ENCODE assay signal across 8 mouse cellular contexts in the genomic region with DNA sequence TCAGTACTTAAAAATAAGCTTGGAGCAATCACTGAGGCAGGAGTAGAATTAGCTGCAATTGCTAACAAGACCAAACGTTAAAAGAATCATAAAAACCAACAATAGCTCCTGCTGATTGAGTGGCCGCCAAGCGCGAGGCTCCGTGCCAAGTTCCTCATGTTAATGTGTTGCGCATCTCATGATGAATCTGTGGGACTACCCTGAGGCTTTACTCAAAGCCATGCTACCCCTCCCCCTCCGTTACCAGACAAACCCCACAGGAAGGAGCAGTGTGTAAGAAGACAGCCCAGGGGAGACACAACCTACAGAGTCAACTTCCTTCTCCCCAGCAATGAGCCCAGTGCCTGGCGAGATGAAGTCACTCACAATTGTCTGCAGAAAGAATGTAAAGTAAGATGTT. TPM values are rescaled to one million over a fixed set of nuclear protein-coding genes. Genes with fewer than 3 reads are reported as not detected.
A peak's percentile ranks its signal among the peaks of the same experiment; 100 is the strongest.
DNase-seq lines count a peak whose midpoint lies in the region.

No protein-coding gene starts in this region.

- DNase-seq in heart, adult 18-20 months, result peak; percentile 30 to 42
- DNase-seq in heart, embryonic 10.5 days (ENCODE audit: low spot score), result no peak
- peak; percentile 51 for DNase-seq in testis, postnatal 10 days (ENCODE audit: low spot score)
- no peak for DNase-seq in testis, postnatal 14 days (ENCODE audit: low spot score)
- DNase-seq in layer of hippocampus, adult 11-12 months (ENCODE audit: low spot score), result peak; percentile 59
- peak; percentile 20 to 38 for DNase-seq in right cerebral cortex, postnatal 36 days (ENCODE audit: low spot score in 2 of 2)
- DNase-seq in cerebellum, adult 11-12 months, result no peak
- DNase-seq in embryo, embryonic 10.5 days (ENCODE audit: low spot score), result no peak

- no peak overlapping the region for H3K27ac ChIP-seq in heart, embryonic 10.5 days

- H3K36me3 ChIP-seq in heart, embryonic 10.5 days, result no peaks in the 10 kb centered on the region

- H3K27me3 ChIP-seq in heart, embryonic 10.5 days (ENCODE audit: insufficient read depth, poor library complexity, severe bottlenecking), result no peaks in the 10 kb centered on the region

- WGBS in heart, embryonic 10.5 days, result 85% methylated on average over 8 of the region's 8 CpGs

- no peaks in the 10 kb centered on the region for H3K4me1 ChIP-seq in heart, embryonic 10.5 days

- H3K9me3 ChIP-seq in heart, embryonic 10.5 days, result no peaks in the 10 kb centered on the region

- no peak overlapping the region for H3K4me3 ChIP-seq in heart, embryonic 10.5 days

RNA-seq across cellular contexts. Expression of a gene that starts 41.5 kb away (rescaled TPM):
- 1 to 10 TPM; 6.8 to 9.5 TPM for total RNA-seq in heart, adult 18-20 months (2021)
- polyA plus RNA-seq in heart, embryonic 10.5 days (2016; fragmentation: Nextera tagmentation; extraction: Ambion mirVana), result 0.15 and 0.21 TPM in 2 replicates

Comparison
In these comparisons a context has a peak if more than half of its experiments do, and no peak if none do; other contexts are left out.
1. DNase-seq: peak in heart, adult 18-20 months (2 of 2), testis, postnatal 10 days (single experiment), layer of hippocampus, adult 11-12 months (single experiment) and right cerebral cortex, postnatal 36 days (2 of 2); none in heart, embryonic 10.5 days (single experiment), testis, postnatal 14 days (single experiment), cerebellum, adult 11-12 months (single experiment) and embryo, embryonic 10.5 days (single experiment).